Mouse (Mus musculus): Measurements from ENCODE around the gene Cadm1. TPM values are rescaled to one million over a fixed set of nuclear protein-coding genes. Genes with fewer than 3 reads are reported as not detected.

Gene Cadm1
- polyA plus RNA-seq, 1 experiment from 2014 or later: 218 TPM

GRCm38 (mm10) chr9:47741751-47742150 lies 211.8 kb downstream of the Cadm1 start:
- peaks cover 14% of the 10 kb centered on the region for H3K4me1 ChIP-seq (ENCODE audit: control insufficient read depth, insufficient read depth, low read depth, low read length)
- no peaks in the 10 kb centered on the region for H3K9me3 ChIP-seq (ENCODE audit: control insufficient read depth, low read length)
- H3K4me3 ChIP-seq (ENCODE audit: low read length): no peak overlapping the region
- H3K4me2 ChIP-seq (ENCODE audit: low read length): no peak overlapping the region
- no peak overlapping the region for H3K27ac ChIP-seq (ENCODE audit: low read depth, low read length)
- no peaks in the 10 kb centered on the region for H3K27me3 ChIP-seq (replicated peaks; ENCODE audit: control insufficient read depth, insufficient read depth, low read length)
- no peaks in the 10 kb centered on the region for H3K36me3 ChIP-seq (ENCODE audit: control insufficient read depth, insufficient read depth, low read length)
- 77% methylated on average over 3 of the region's 3 CpGs for WGBS
- ATAC-seq: no peak
- no peak overlapping the region for H3K9ac ChIP-seq (ENCODE audit: low read depth, low read length)

GRCm38 (mm10) chr9:47744916-47745315 lies 214.9 kb downstream of the Cadm1 start:
- no peak overlapping the region for H3K9ac ChIP-seq (ENCODE audit: low read depth, low read length)
- no peaks in the 10 kb centered on the region for H3K36me3 ChIP-seq (ENCODE audit: control insufficient read depth, insufficient read depth, low read length)
- H3K4me2 ChIP-seq (ENCODE audit: low read length): no peak overlapping the region
- H3K9me3 ChIP-seq (ENCODE audit: control insufficient read depth, low read length): no peaks in the 10 kb centered on the region
- no peaks in the 10 kb centered on the region for H3K4me1 ChIP-seq (ENCODE audit: control insufficient read depth, insufficient read depth, low read depth, low read length)
- H3K4me3 ChIP-seq (ENCODE audit: low read length): no peak overlapping the region
- ATAC-seq: 0 out of 2 replicates have a peak, but pooled peaks have one; percentile 42
- WGBS: 62% methylated on average over 3 of the region's 3 CpGs
- no peak overlapping the region for H3K27ac ChIP-seq (ENCODE audit: low read depth, low read length)
- H3K27me3 ChIP-seq (replicated peaks; ENCODE audit: control insufficient read depth, insufficient read depth, low read length): no peaks in the 10 kb centered on the region

GRCm38 (mm10) chr9:47745716-47746115 lies 215.7 kb downstream of the Cadm1 start:
- no peaks in the 10 kb centered on the region for H3K27me3 ChIP-seq (replicated peaks; ENCODE audit: control insufficient read depth, insufficient read depth, low read length)
- no peak overlapping the region for H3K9ac ChIP-seq (ENCODE audit: low read depth, low read length)
- no peaks in the 10 kb centered on the region for H3K36me3 ChIP-seq (ENCODE audit: control insufficient read depth, insufficient read depth, low read length)
- no peak overlapping the region for H3K27ac ChIP-seq (ENCODE audit: low read depth, low read length)
- H3K4me2 ChIP-seq (ENCODE audit: low read length): no peak overlapping the region
- no peaks in the 10 kb centered on the region for H3K4me1 ChIP-seq (ENCODE audit: control insufficient read depth, insufficient read depth, low read depth, low read length)
- no peak for ATAC-seq
- 70% methylated on average over 7 of the region's 7 CpGs for WGBS
- H3K9me3 ChIP-seq (ENCODE audit: control insufficient read depth, low read length): no peaks in the 10 kb centered on the region
- no peak overlapping the region for H3K4me3 ChIP-seq (ENCODE audit: low read length)

GRCm38 (mm10) chr9:47749160-47749559 lies 219.2 kb downstream of the Cadm1 start:
- WGBS: 76% methylated on average over 5 of the region's 5 CpGs
- Histone ChIP-seq H3K27ac (ENCODE audit: low read depth, low read length) (no peak overlapping the region), H3K9me3 (ENCODE audit: control insufficient read depth, low read length) (no peaks in the 10 kb centered on the region), H3K4me1 (ENCODE audit: control insufficient read depth, insufficient read depth, low read depth, low read length) (peaks cover 7% of the 10 kb centered on the region), H3K4me3 (ENCODE audit: low read length) (no peak overlapping the region), H3K9ac (ENCODE audit: low read depth, low read length) (no peak overlapping the region), H3K27me3 (replicated peaks; ENCODE audit: control insufficient read depth, insufficient read depth, low read length) (no peaks in the 10 kb centered on the region), H3K36me3 (ENCODE audit: control insufficient read depth, insufficient read depth, low read length) (no peaks in the 10 kb centered on the region), H3K4me2 (ENCODE audit: low read length) (no peak overlapping the region)
- ATAC-seq: no peak

- ATAC-seq: no peak
- H3K9ac ChIP-seq (ENCODE audit: low read depth, low read length): no peak overlapping the region
- WGBS: 40% methylated on average over 5 of the region's 5 CpGs
- no peaks in the 10 kb centered on the region for H3K36me3 ChIP-seq (ENCODE audit: control insufficient read depth, insufficient read depth, low read length)
- peak overlapping the region; percentile 37; the same call in 1 of the 2 replicates for H3K27ac ChIP-seq (ENCODE audit: low read depth, low read length)
- H3K4me1 ChIP-seq (ENCODE audit: control insufficient read depth, insufficient read depth, low read depth, low read length): peaks cover 16% of the 10 kb centered on the region
- H3K9me3 ChIP-seq (ENCODE audit: control insufficient read depth, low read length): no peaks in the 10 kb centered on the region
- H3K4me3 ChIP-seq (ENCODE audit: low read length): no peak overlapping the region
- H3K4me2 ChIP-seq (ENCODE audit: low read length): no peak overlapping the region
- no peaks in the 10 kb centered on the region for H3K27me3 ChIP-seq (replicated peaks; ENCODE audit: control insufficient read depth, insufficient read depth, low read length)
These were observed 222.5 kb downstream of the Cadm1 start for GRCm38 (mm10) chr9:47752516-47752915.

- H3K27ac ChIP-seq (ENCODE audit: low read depth, low read length): peak overlapping the region; percentile 37; the same call in 1 of the 2 replicates
- no peaks in the 10 kb centered on the region for H3K9me3 ChIP-seq (ENCODE audit: control insufficient read depth, low read length)
- H3K36me3 ChIP-seq (ENCODE audit: control insufficient read depth, insufficient read depth, low read length): no peaks in the 10 kb centered on the region
- no peak overlapping the region for H3K4me2 ChIP-seq (ENCODE audit: low read length)
- no peak overlapping the region for H3K9ac ChIP-seq (ENCODE audit: low read depth, low read length)
- H3K4me3 ChIP-seq (ENCODE audit: low read length): no peak overlapping the region
- no peaks in the 10 kb centered on the region for H3K27me3 ChIP-seq (replicated peaks; ENCODE audit: control insufficient read depth, insufficient read depth, low read length)
- no peak for ATAC-seq
- 59% methylated on average over 7 of the region's 7 CpGs for WGBS
- H3K4me1 ChIP-seq (ENCODE audit: control insufficient read depth, insufficient read depth, low read depth, low read length): peaks cover 16% of the 10 kb centered on the region
These were observed 223.2 kb downstream of the Cadm1 start for GRCm38 (mm10) chr9:47753127-47753526.

- Histone ChIP-seq H3K4me3 (ENCODE audit: low read length) (no peak overlapping the region), H3K9ac (ENCODE audit: low read depth, low read length) (0 out of 2 replicates have a peak overlapping the region, but pooled peaks have one; percentile 8), H3K36me3 (ENCODE audit: control insufficient read depth, insufficient read depth, low read length) (no peaks in the 10 kb centered on the region), H3K27me3 (replicated peaks; ENCODE audit: control insufficient read depth, insufficient read depth, low read length) (no peaks in the 10 kb centered on the region), H3K4me1 (ENCODE audit: control insufficient read depth, insufficient read depth, low read depth, low read length) (peaks cover 23% of the 10 kb centered on the region), H3K9me3 (ENCODE audit: control insufficient read depth, low read length) (no peaks in the 10 kb centered on the region), H3K4me2 (ENCODE audit: low read length) (0 out of 2 replicates have a peak overlapping the region, but pooled peaks have one; percentile 9), H3K27ac (ENCODE audit: low read depth, low read length) (no peak overlapping the region)
- ATAC-seq: 0 out of 2 replicates have a peak, but pooled peaks have one; percentile 49
- 48% methylated on average over 12 of the region's 12 CpGs for WGBS
These were observed 225.1 kb downstream of the Cadm1 start for GRCm38 (mm10) chr9:47755119-47755518.

GRCm38 (mm10) chr9:47757798-47758197 lies 227.8 kb downstream of the Cadm1 start:
- no peaks in the 10 kb centered on the region for H3K36me3 ChIP-seq (ENCODE audit: control insufficient read depth, insufficient read depth, low read length)
- H3K9ac ChIP-seq (ENCODE audit: low read depth, low read length): no peak overlapping the region
- H3K9me3 ChIP-seq (ENCODE audit: control insufficient read depth, low read length): no peaks in the 10 kb centered on the region
- H3K27ac ChIP-seq (ENCODE audit: low read depth, low read length): no peak overlapping the region
- no peak overlapping the region for H3K4me3 ChIP-seq (ENCODE audit: low read length)
- H3K4me1 ChIP-seq (ENCODE audit: control insufficient read depth, insufficient read depth, low read depth, low read length): peaks cover 34% of the 10 kb centered on the region
- H3K4me2 ChIP-seq (ENCODE audit: low read length): no peak overlapping the region
- WGBS: 89% methylated on average over 2 of the region's 2 CpGs
- no peaks in the 10 kb centered on the region for H3K27me3 ChIP-seq (replicated peaks; ENCODE audit: control insufficient read depth, insufficient read depth, low read length)
- ATAC-seq: no peak

- ATAC-seq: no peak
- Histone ChIP-seq H3K4me2 (ENCODE audit: low read length) (no peak overlapping the region), H3K27ac (ENCODE audit: low read depth, low read length) (no peak overlapping the region), H3K36me3 (ENCODE audit: control insufficient read depth, insufficient read depth, low read length) (no peaks in the 10 kb centered on the region), H3K27me3 (replicated peaks; ENCODE audit: control insufficient read depth, insufficient read depth, low read length) (no peaks in the 10 kb centered on the region), H3K4me3 (ENCODE audit: low read length) (no peak overlapping the region), H3K9ac (ENCODE audit: low read depth, low read length) (no peak overlapping the region), H3K4me1 (ENCODE audit: control insufficient read depth, insufficient read depth, low read depth, low read length) (peaks cover 39% of the 10 kb centered on the region), H3K9me3 (ENCODE audit: control insufficient read depth, low read length) (no peaks in the 10 kb centered on the region)
- 70% methylated on average over 3 of the region's 3 CpGs for WGBS
These were observed 228.3 kb downstream of the Cadm1 start for GRCm38 (mm10) chr9:47758320-47758719.

GRCm38 (mm10) chr9:47759807-47760206 lies 229.8 kb downstream of the Cadm1 start:
- 40% methylated on average over 7 of the region's 7 CpGs for WGBS
- H3K4me1 ChIP-seq (ENCODE audit: control insufficient read depth, insufficient read depth, low read depth, low read length): peaks cover 37% of the 10 kb centered on the region
- no peaks in the 10 kb centered on the region for H3K9me3 ChIP-seq (ENCODE audit: control insufficient read depth, low read length)
- ATAC-seq: peak; percentile 69
- H3K9ac ChIP-seq (ENCODE audit: low read depth, low read length): peak overlapping the region; percentile 9; the same call in 1 of the 2 replicates
- H3K4me3 ChIP-seq (ENCODE audit: low read length): no peak overlapping the region
- no peaks in the 10 kb centered on the region for H3K27me3 ChIP-seq (replicated peaks; ENCODE audit: control insufficient read depth, insufficient read depth, low read length)
- H3K27ac ChIP-seq (ENCODE audit: low read depth, low read length): peak overlapping the region; percentile 48
- H3K4me2 ChIP-seq (ENCODE audit: low read length): no peak overlapping the region
- H3K36me3 ChIP-seq (ENCODE audit: control insufficient read depth, insufficient read depth, low read length): no peaks in the 10 kb centered on the region

Data from hindbrain, embryonic 16.5 days (tissue).